Mouse (Mus musculus) MEL (cell line): Measurements from ENCODE around the gene Adamtsl5. TPM values are rescaled to one million over a fixed set of nuclear protein-coding genes. Genes with fewer than 3 reads are reported as not detected.

Experiments
- DNase-seq: peaks from one replicate; pipeline ENCODE4 v3.0.0; 2011; ENCODE audit warnings: low read depth, low spot score
- H3K27ac ChIP-seq: 2 replicates; pipeline ENCODE4 v1.5.1; 2012; ENCODE audit warnings: low read depth, mild to moderate bottlenecking, control low read depth, low read length, moderate library complexity; ENCODE audit not compliant: control insufficient read depth
- H3K27me3 ChIP-seq, 2 experiments: fragments of 150-350 bp in 1 of 2; sonication (generic) in 1 of 2; 2 replicates each; pipeline ENCODE4 v1.6.1; 2012; ENCODE audit warnings: low read length in 2 of 2, mild to moderate bottlenecking in 2 of 2, improper control_type of control experiment in 1 of 2, moderate library complexity in 1 of 2; ENCODE audit not compliant: insufficient read depth in 2 of 2, control insufficient read depth in 1 of 2
- H3K36me3 ChIP-seq, 2 experiments: 2 replicates each; pipeline ENCODE4 v1.6.1; 2012 to 2014; ENCODE audit warnings: low read length in 2 of 2, improper control_type of control experiment in 1 of 2, inconsistent platforms in 1 of 2, mild to moderate bottlenecking in 1 of 2; ENCODE audit not compliant: insufficient read depth in 2 of 2, control insufficient read depth in 1 of 2
- H3K4me1 ChIP-seq, 2 experiments: fragments of 150-350 bp in 1 of 2; sonication (generic) in 1 of 2; 2 replicates each; pipeline ENCODE4 v1.6.1; 2012; ENCODE audit warnings: low read length in 2 of 2, improper control_type of control experiment in 1 of 2, mild to moderate bottlenecking in 1 of 2; ENCODE audit not compliant: insufficient read depth in 2 of 2, control insufficient read depth in 1 of 2
- H3K4me3 ChIP-seq, 2 experiments: fragments of 150-350 bp in 1 of 2; sonication (generic) in 1 of 2; 2 replicates each; pipeline ENCODE4 v1.5.1; 2012; ENCODE audit warnings: low read depth in 2 of 2, low read length in 2 of 2, mild to moderate bottlenecking in 2 of 2, moderate library complexity in 2 of 2, control low read depth in 1 of 2, improper control_type of control experiment in 1 of 2; ENCODE audit not compliant: control insufficient read depth in 1 of 2, insufficient read depth in 1 of 2
- H3K79me2 ChIP-seq: 2 replicates; pipeline ENCODE4 v1.6.1; 2012; ENCODE audit warnings: mild to moderate bottlenecking, low read length, moderate library complexity; ENCODE audit not compliant: control insufficient read depth, poor library complexity, insufficient read depth
- H3K9ac ChIP-seq: 2 replicates; pipeline ENCODE4 v1.6.1; 2012; ENCODE audit warnings: low read depth, mild to moderate bottlenecking, control low read depth, low read length, moderate library complexity; ENCODE audit not compliant: control insufficient read depth, poor library complexity, severe bottlenecking
- H3K9me3 ChIP-seq: fragments of 150-350 bp; sonication (generic); replicated peaks from 2 replicates; pipeline ENCODE4 v1.6.1; 2012; ENCODE audit warnings: mild to moderate bottlenecking, low read length, improper control_type of control experiment, moderate library complexity; ENCODE audit not compliant: insufficient read depth
- BHLHE40 ChIP-seq: IDR thresholded peaks from 2 replicates; pipeline ENCODE4 v1.6.1; 2012; ENCODE audit warnings: low read depth, mild to moderate bottlenecking, inconsistent platforms, low read length, improper control_type of control experiment, borderline replicate concordance
- CHD1 ChIP-seq: IDR thresholded peaks from 2 replicates; pipeline ENCODE4 v1.6.1; 2012; ENCODE audit warnings: low read depth, mild to moderate bottlenecking, inconsistent platforms, low read length, improper control_type of control experiment
- CHD2 ChIP-seq: IDR thresholded peaks from 2 replicates; pipeline ENCODE4 v1.6.1; 2011; ENCODE audit warnings: low read length, improper control_type of control experiment
- CTCF ChIP-seq, 3 experiments: IDR thresholded peaks in 2 of 3; conservative IDR thresholded peaks in 1 of 3; 2 replicates each; pipeline ENCODE4 v1.5.1; 2011 to 2012; ENCODE audit warnings: low read length in 3 of 3, low read depth in 2 of 3, mild to moderate bottlenecking in 2 of 3, improper control_type of control experiment in 1 of 3, inconsistent platforms in 1 of 3, mixed read lengths in 1 of 3, moderate library complexity in 1 of 3; ENCODE audit not compliant: control insufficient read depth in 1 of 3, insufficient read depth in 1 of 3, poor library complexity in 1 of 3, severe bottlenecking in 1 of 3
- E2F4 ChIP-seq: IDR thresholded peaks from 2 replicates; pipeline ENCODE4 v1.6.1; 2011; ENCODE audit warnings: low read depth, low read length, improper control_type of control experiment, borderline replicate concordance
- ELF1 ChIP-seq: IDR thresholded peaks from 2 replicates; pipeline ENCODE4 v1.6.1; 2014; ENCODE audit warnings: low read depth, mild to moderate bottlenecking, inconsistent platforms, low read length, improper control_type of control experiment, moderate library complexity
- EP300 ChIP-seq, 2 experiments: IDR thresholded peaks; 2 replicates each; pipeline ENCODE4 v1.6.1; 2011; ENCODE audit warnings: improper control_type of control experiment in 2 of 2, low read length in 2 of 2, low read depth in 1 of 2, mild to moderate bottlenecking in 1 of 2
- GABPA ChIP-seq: IDR thresholded peaks from 2 replicates; pipeline ENCODE4 v1.6.1; 2012; ENCODE audit warnings: low read depth, mild to moderate bottlenecking, inconsistent platforms, low read length, improper control_type of control experiment, moderate library complexity
- GATA1 ChIP-seq: IDR thresholded peaks from 2 replicates; pipeline ENCODE4 v1.6.1; 2011; ENCODE audit warnings: low read depth, low read length, improper control_type of control experiment
- HCFC1 ChIP-seq: IDR thresholded peaks from 2 replicates; pipeline ENCODE4 v1.6.1; 2012; ENCODE audit warnings: low read depth, mild to moderate bottlenecking, inconsistent platforms, low read length, improper control_type of control experiment, moderate library complexity
- JUND ChIP-seq: IDR thresholded peaks from 2 replicates; pipeline ENCODE4 v1.6.1; 2011; ENCODE audit warnings: low read depth, mild to moderate bottlenecking, improper control_type of control experiment, low read length
- KAT2A ChIP-seq: conservative IDR thresholded peaks from 2 replicates; pipeline ENCODE4 v1.6.1; 2012; ENCODE audit warnings: low read depth, low read length, improper control_type of control experiment, inconsistent platforms
- MAFK ChIP-seq: IDR thresholded peaks from 2 replicates; pipeline ENCODE4 v1.6.1; 2011; ENCODE audit warnings: low read depth, mild to moderate bottlenecking, low read length, improper control_type of control experiment, borderline replicate concordance
- MAX ChIP-seq: IDR thresholded peaks from 2 replicates; pipeline ENCODE4 v1.6.1; 2011; ENCODE audit warnings: low read length, improper control_type of control experiment
- MXI1 ChIP-seq: IDR thresholded peaks from 2 replicates; pipeline ENCODE4 v1.6.1; 2011; ENCODE audit warnings: mild to moderate bottlenecking, low read depth, low read length, improper control_type of control experiment
- MYC ChIP-seq: IDR thresholded peaks from 2 replicates; pipeline ENCODE4 v1.6.1; 2011; ENCODE audit warnings: low read depth, mild to moderate bottlenecking, low read length, improper control_type of control experiment, moderate library complexity
- NELFE ChIP-seq: IDR thresholded peaks from 2 replicates; pipeline ENCODE4 v1.6.1; 2011; ENCODE audit warnings: low read depth, low read length, improper control_type of control experiment
- NRF1 ChIP-seq: IDR thresholded peaks from 2 replicates; pipeline ENCODE4 v1.6.1; 2014; ENCODE audit warnings: low read depth, mild to moderate bottlenecking, inconsistent platforms, low read length, improper control_type of control experiment, moderate library complexity; ENCODE audit not compliant: poor library complexity, insufficient read depth, severe bottlenecking
- POLR2A ChIP-seq, 2 experiments: IDR thresholded peaks; 2 replicates each; pipeline ENCODE4 v1.6.1; 2011 to 2012; ENCODE audit warnings: low read length in 2 of 2, mild to moderate bottlenecking in 2 of 2, control low read depth in 1 of 2, improper control_type of control experiment in 1 of 2, low read depth in 1 of 2, moderate library complexity in 1 of 2; ENCODE audit not compliant: control insufficient read depth in 1 of 2, insufficient read depth in 1 of 2, poor library complexity in 1 of 2
- POLR2AphosphoS2 ChIP-seq: IDR thresholded peaks from 2 replicates; pipeline ENCODE4 v1.6.1; 2011; ENCODE audit warnings: low read length, improper control_type of control experiment
- POLR2AphosphoS5 ChIP-seq: IDR thresholded peaks from 2 replicates; pipeline ENCODE4 v1.6.1; 2012; ENCODE audit warnings: low read depth, borderline replicate concordance, mild to moderate bottlenecking, inconsistent platforms, low read length, moderate library complexity, mixed read lengths
- RAD21 ChIP-seq: IDR thresholded peaks from 2 replicates; pipeline ENCODE4 v1.6.1; 2011; ENCODE audit warnings: mild to moderate bottlenecking, low read depth, low read length, improper control_type of control experiment
- RCOR1 ChIP-seq: IDR thresholded peaks from 2 replicates; pipeline ENCODE4 v1.6.1; 2012; ENCODE audit warnings: low read depth, mild to moderate bottlenecking, inconsistent platforms, low read length, improper control_type of control experiment
- SIN3A ChIP-seq: IDR thresholded peaks from 2 replicates; pipeline ENCODE4 v1.6.1; 2012; ENCODE audit warnings: low read length, improper control_type of control experiment, inconsistent platforms
- SMC3 ChIP-seq: IDR thresholded peaks from 2 replicates; pipeline ENCODE4 v1.6.1; 2011; ENCODE audit warnings: low read depth, low read length, improper control_type of control experiment
- TAL1 ChIP-seq: IDR thresholded peaks from 2 replicates; pipeline ENCODE4 v1.6.1; 2012; ENCODE audit warnings: mild to moderate bottlenecking, inconsistent platforms, low read length, moderate library complexity, mixed read lengths
- TBP ChIP-seq: IDR thresholded peaks from 2 replicates; pipeline ENCODE4 v1.8.0; 2011; ENCODE audit warnings: low read depth, low read length, improper control_type of control experiment
- TCF12 ChIP-seq: IDR thresholded peaks from 2 replicates; pipeline ENCODE4 v1.6.1; 2014; ENCODE audit warnings: low read depth, mild to moderate bottlenecking, inconsistent platforms, low read length, improper control_type of control experiment, moderate library complexity
- UBTF ChIP-seq: IDR thresholded peaks from 2 replicates; pipeline ENCODE4 v1.6.1; 2012; ENCODE audit warnings: low read depth, mild to moderate bottlenecking, inconsistent platforms, low read length, improper control_type of control experiment, moderate library complexity, borderline replicate concordance; ENCODE audit not compliant: insufficient read depth
- USF1 ChIP-seq: IDR thresholded peaks from 2 replicates; pipeline ENCODE4 v1.6.1; 2014; ENCODE audit warnings: low read depth, mild to moderate bottlenecking, inconsistent platforms, low read length, improper control_type of control experiment, moderate library complexity
- USF2 ChIP-seq, 2 experiments: IDR thresholded peaks; 2 replicates each; pipeline ENCODE4 v1.6.1; 2011 to 2012; ENCODE audit warnings: improper control_type of control experiment in 2 of 2, low read length in 2 of 2, borderline replicate concordance in 1 of 2, inconsistent platforms in 1 of 2, low read depth in 1 of 2, mild to moderate bottlenecking in 1 of 2; ENCODE audit not compliant: insufficient read depth in 1 of 2
- ZC3H11A ChIP-seq: IDR thresholded peaks from 2 replicates; pipeline ENCODE4 v1.6.1; 2012; ENCODE audit warnings: low read depth, mild to moderate bottlenecking, inconsistent platforms, low read length, improper control_type of control experiment
- ZKSCAN1 ChIP-seq: IDR thresholded peaks from 2 replicates; pipeline ENCODE4 v1.6.1; 2012; ENCODE audit warnings: low read depth, mild to moderate bottlenecking, inconsistent platforms, low read length, improper control_type of control experiment, moderate library complexity
- ZMIZ1 ChIP-seq: IDR thresholded peaks from 2 replicates; pipeline ENCODE4 v1.6.1; 2012; ENCODE audit warnings: low read depth, mild to moderate bottlenecking, inconsistent platforms, low read length, improper control_type of control experiment, moderate library complexity
- ZNF384 ChIP-seq: IDR thresholded peaks from 2 replicates; pipeline ENCODE4 v1.6.1; 2012; ENCODE audit warnings: low read depth, mild to moderate bottlenecking, inconsistent platforms, low read length, improper control_type of control experiment
- polyA plus RNA-seq, 2 experiments: library from polyadenylated mRNA; stranded (reverse) in 1 of 2; unstranded in 1 of 2; fragments of >175 nt in 1 of 2; fragments of >200 nt in 1 of 2; gene quantifications; 2 replicates each; pipeline versions ENCODE4 v1.2.1 to v1.2.4; 2012; ENCODE audit warnings: low replicate concordance in 2 of 2, low read depth in 1 of 2; ENCODE audit not compliant: insufficient read length in 2 of 2, insufficient read depth in 1 of 2, missing spikeins in 1 of 2
- total RNA-seq: library from RNA; depleted of rRNA; stranded (reverse); fragments of 300-350 nt; gene quantifications from 2 replicates; pipeline ENCODE4 v1.2.3, GENCODE M21; 2012

Gene Adamtsl5
- total and polyA plus RNA-seq, 3 experiments: 3.9 to 16.5 TPM; not detected in 1

DNA sequence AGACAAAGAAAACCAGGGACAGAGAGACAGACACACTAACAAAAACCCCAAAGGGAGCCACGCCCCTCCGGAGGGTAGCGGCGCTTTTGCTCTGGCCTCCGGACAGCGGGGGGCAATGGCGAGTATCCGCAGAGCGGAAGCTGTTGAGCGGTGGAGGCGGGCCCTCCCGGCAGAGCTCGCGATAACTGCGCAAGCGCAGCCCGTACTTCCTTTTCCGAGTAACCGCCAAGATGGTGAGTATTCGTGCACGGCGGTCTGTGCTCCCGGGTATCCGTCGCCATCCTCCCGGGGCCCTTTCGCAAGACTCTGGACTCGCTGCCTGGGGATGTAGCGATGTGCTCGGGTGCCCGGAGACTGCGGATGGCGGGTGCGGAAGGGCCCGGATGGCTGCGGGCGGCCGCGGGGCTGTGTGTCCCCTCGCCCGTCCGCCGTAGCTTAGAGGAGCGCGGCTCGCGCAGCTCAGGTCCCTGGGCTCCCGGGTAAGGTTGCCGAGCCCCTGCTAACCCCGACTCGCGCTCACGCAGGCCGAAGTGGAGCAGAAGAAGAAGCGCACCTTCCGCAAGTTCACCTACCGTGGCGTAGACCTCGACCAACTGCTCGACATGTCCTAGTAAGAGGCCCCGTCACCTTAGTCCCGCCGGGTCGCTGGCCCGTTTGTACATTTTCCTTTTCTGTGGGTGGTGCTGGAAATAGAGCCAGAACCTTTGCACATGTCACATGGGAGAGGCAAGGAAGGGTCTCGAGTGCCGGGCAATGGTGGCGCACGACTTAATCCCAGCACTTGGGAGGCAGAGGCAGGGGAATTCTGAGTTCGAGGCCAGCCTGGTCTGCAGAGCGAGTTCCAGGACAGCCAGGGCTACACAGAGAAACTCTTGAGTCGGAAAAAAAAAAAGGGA, 55.7 kb downstream of the Adamtsl5 start, which contains the start of gene Rps15:
Rps15 (plus strand) TSS at position 203 of the 896 bp plus-strand sequence.
- DNase-seq: peak; percentile 97
- peaks cover 0 to 22% of the 10 kb centered on the region in 2 experiments; a peak in 2 of 4 replicates for H3K4me1 ChIP-seq
- TF ChIP-seq ZC3H11A (no peak), BHLHE40 (no peak), GABPA (no peak; the same call in 1 of the 2 replicates), ZMIZ1 (peak; percentile 93), GATA1 (peak; percentile 44), ZNF384 (no peak), KAT2A (peak; percentile 86), JUND (no peak), HCFC1 (peak; percentile 94), USF2 (IDR thresholded peaks at IDR 0.05; ENCODE audit: borderline replicate concordance in 1 of 2, insufficient read depth in 1 of 2, low read depth in 1 of 2, low read length in 2 of 2) (no peak; a peak in 1 of 4 replicates), E2F4 (no peak), CTCF (IDR thresholded peaks at IDR 0.05 in 2 of 3, conservative IDR thresholded peaks at IDR 0.05 in 1 of 3; ENCODE audit: control insufficient read depth in 1 of 3, insufficient read depth in 1 of 3, low read depth in 2 of 3, low read length in 3 of 3, poor library complexity in 1 of 3, severe bottlenecking in 1 of 3) (peak; percentile 21 to 88 (median 85); a peak in 5 of 6 replicates), ZKSCAN1 (no peak), MAX (peak; percentile 84), SIN3A (peak; percentile 80), EP300 (IDR thresholded peaks at IDR 0.05; ENCODE audit: low read depth in 1 of 2, low read length in 2 of 2) (no peak; a peak in 1 of 4 replicates), NRF1 (peak; percentile 81), TBP (peak; percentile 97), POLR2AphosphoS2 (peak; percentile 98), MYC (peak; percentile 85), CHD2 (peak; percentile 92), USF1 (no peak), RAD21 (no peak), CHD1 (0 out of 2 replicates have a peak, but pooled peaks have one; percentile 48), POLR2AphosphoS5 (no peak), TCF12 (peak; percentile 93), SMC3 (peak; percentile 27; the same call in 1 of the 2 replicates), POLR2A (IDR thresholded peaks at IDR 0.05; ENCODE audit: control insufficient read depth in 1 of 2, insufficient read depth in 1 of 2, low read depth in 1 of 2, low read length in 2 of 2, poor library complexity in 1 of 2) (peak; percentile 94 to 98), ELF1 (peak; percentile 92), TAL1 (no peak), UBTF (peak; percentile 72; the same call in 1 of the 2 replicates), MAFK (no peak), NELFE (peak; percentile 99), RCOR1 (no peak), MXI1 (peak; percentile 51)

More for the DNA sequence above, 55.7 kb downstream of the Adamtsl5 start, which contains the start of gene Rps15:
- peak within 1 kb of the TSS; percentile 98 for H3K9ac ChIP-seq
- H3K36me3 ChIP-seq: peaks cover 8 to 9% of the 10 kb centered on the region in 2 experiments; a peak in 3 of 4 replicates
- H3K9me3 ChIP-seq: no peaks in the 10 kb centered on the region
- peaks cover 19% of the 10 kb centered on the region for H3K79me2 ChIP-seq
- peak within 1 kb of the TSS; percentile 75 to 95 for H3K4me3 ChIP-seq
- H3K27ac ChIP-seq: peak within 1 kb of the TSS; percentile 88
- H3K27me3 ChIP-seq: no peaks in the 10 kb centered on the region
